Mouse (Mus musculus): ENCODE data around the gene Mxra7.

DNA sequence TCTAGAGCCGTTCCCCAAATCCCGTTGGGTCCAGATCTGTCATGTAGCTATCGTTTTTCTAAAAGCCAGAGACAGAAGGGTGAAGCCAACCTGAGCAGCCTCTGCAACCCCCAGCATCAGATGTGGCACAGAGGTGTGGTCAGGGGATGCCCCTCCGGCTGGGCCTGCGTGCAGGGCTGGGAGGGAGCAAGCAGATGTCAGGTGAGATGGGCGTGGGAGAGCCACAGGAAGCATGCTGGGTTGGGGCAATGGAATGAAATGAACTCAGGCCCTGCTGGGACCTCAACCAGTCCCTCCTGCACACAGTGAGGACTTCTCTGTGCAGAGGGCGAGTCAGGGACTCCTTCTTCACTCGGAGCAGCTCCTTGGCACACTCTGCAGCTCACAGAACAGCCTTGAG is 18.3 kb downstream of the Mxra7 start:
- TF ChIP-seq POLR2A (IDR thresholded peaks at IDR 0.05; ENCODE audit: low read depth, low read length), result no peak
- no peak for TF ChIP-seq CTCF (IDR thresholded peaks at IDR 0.05; ENCODE audit: borderline replicate concordance, insufficient read depth, low read length)

All from embryonic fibroblast, embryonic 13.5 days (primary cell).